Mouse (Mus musculus): ENCODE data around the gene Cyfip2. TPM values are rescaled to one million over a fixed set of nuclear protein-coding genes. Genes with fewer than 3 reads are reported as not detected.

Gene Cyfip2
- polyA plus RNA-seq, 1 experiment from 2014 or later: 4.0 TPM

- Histone ChIP-seq H3K27me3 (no peaks in the 10 kb centered on the region), H3K9ac (no peak overlapping the region), H3K9me3 (replicated peaks) (no peaks in the 10 kb centered on the region), H3K4me2 (no peak overlapping the region), H3K27ac (replicated peaks) (no peak overlapping the region), H3K36me3 (replicated peaks) (peaks cover 5% of the 10 kb centered on the region; the same call in 1 of the 2 replicates), H3K4me1 (replicated peaks) (no peaks in the 10 kb centered on the region), H3K4me3 (replicated peaks) (no peak overlapping the region)
- 5% methylated on average over 6 of the region's 6 CpGs for WGBS (ENCODE audit: insufficient replicate concordance)
- ATAC-seq (ENCODE audit: insufficient read depth): no peak
Measured at GRCm38 (mm10) chr11:46275302-46275701, 37.4 kb downstream of the Cyfip2 start.

- H3K4me1 ChIP-seq (replicated peaks): no peaks in the 10 kb centered on the region
- no peak overlapping the region for H3K27ac ChIP-seq (replicated peaks)
- H3K9ac ChIP-seq: no peak overlapping the region
- no peak overlapping the region for H3K4me3 ChIP-seq (replicated peaks)
- WGBS (ENCODE audit: insufficient replicate concordance): 71% methylated on average over 3 of the region's 3 CpGs
- H3K36me3 ChIP-seq (replicated peaks): peaks cover 2% of the 10 kb centered on the region; the same call in 1 of the 2 replicates
- no peak for ATAC-seq (ENCODE audit: insufficient read depth)
- no peak overlapping the region for H3K4me2 ChIP-seq
- H3K27me3 ChIP-seq: no peaks in the 10 kb centered on the region
- H3K9me3 ChIP-seq (replicated peaks): no peaks in the 10 kb centered on the region
Measured at GRCm38 (mm10) chr11:46273969-46274368, 38.7 kb downstream of the Cyfip2 start.

DNA sequence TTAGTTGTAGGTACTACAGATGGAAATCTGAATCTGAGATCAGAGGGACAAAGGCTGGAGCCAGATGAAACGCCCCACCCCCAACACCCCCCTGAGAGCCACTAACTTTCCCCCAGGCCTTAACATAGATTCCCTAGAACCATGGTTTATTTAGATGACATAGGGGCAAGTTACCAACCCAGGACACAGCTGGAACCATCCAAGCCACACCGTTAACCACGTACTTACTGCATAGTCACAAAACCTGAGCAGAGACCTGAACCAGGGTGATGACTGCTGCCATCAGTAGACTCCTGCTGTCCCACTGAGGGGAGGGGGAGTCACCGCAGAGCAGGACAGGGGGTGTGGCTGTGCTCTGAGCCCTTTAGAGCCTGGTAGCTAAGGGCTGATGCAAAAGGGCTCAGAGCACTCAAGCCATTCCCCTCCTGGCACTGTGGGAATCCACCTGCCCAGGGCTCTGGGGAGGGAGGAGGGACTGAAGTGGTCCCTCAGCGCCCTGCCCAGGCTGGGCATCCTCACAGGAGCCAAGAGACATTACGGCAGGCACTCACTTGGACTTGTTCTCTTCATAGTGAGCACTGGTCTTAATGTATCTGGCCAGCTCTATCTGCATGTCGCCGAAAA lies 40.5 kb downstream of the Cyfip2 start:
- WGBS (ENCODE audit: insufficient replicate concordance): 69% methylated on average over 8 of the region's 8 CpGs
- Histone ChIP-seq H3K4me3 (replicated peaks) (no peak overlapping the region), H3K36me3 (replicated peaks) (no peaks in the 10 kb centered on the region; the same call in 1 of the 2 replicates), H3K9me3 (replicated peaks) (no peaks in the 10 kb centered on the region), H3K4me2 (no peak overlapping the region), H3K4me1 (replicated peaks) (no peaks in the 10 kb centered on the region), H3K27ac (replicated peaks) (no peak overlapping the region), H3K27me3 (no peaks in the 10 kb centered on the region), H3K9ac (no peak overlapping the region)
- no peak for ATAC-seq (ENCODE audit: insufficient read depth)

DNA sequence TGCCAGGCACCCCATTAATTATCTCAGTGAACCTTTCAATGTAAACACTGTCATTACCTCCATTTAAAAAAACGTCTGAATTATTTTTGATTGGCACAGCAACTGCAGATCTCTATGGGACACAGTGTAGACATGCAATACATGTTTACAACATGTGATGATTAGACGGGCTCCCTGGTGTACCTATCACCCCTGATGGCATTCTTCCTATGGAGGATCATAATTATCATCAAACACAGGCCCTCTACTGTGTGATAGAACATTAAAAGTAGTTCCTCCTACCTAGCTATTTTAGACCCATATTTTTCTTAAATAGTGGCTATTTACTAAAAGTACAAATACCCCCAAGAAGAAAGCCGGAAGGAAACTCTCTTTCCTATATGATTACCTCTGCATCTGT lies 42.8 kb downstream of the Cyfip2 start:
- Histone ChIP-seq H3K4me3 (replicated peaks) (no peak overlapping the region), H3K4me1 (replicated peaks) (no peaks in the 10 kb centered on the region), H3K27me3 (no peaks in the 10 kb centered on the region), H3K36me3 (replicated peaks) (no peaks in the 10 kb centered on the region; the same call in 1 of the 2 replicates), H3K9me3 (replicated peaks) (no peaks in the 10 kb centered on the region), H3K27ac (replicated peaks) (no peak overlapping the region), H3K9ac (no peak overlapping the region), H3K4me2 (no peak overlapping the region)
- 47% methylated on average over 3 of the region's 3 CpGs for WGBS (ENCODE audit: insufficient replicate concordance)
- no peak for ATAC-seq (ENCODE audit: insufficient read depth)

GRCm38 (mm10) chr11:46269391-46269790 lies 43.3 kb downstream of the Cyfip2 start:
- Histone ChIP-seq H3K4me3 (replicated peaks) (no peak overlapping the region), H3K27ac (replicated peaks) (no peak overlapping the region), H3K36me3 (replicated peaks) (no peaks in the 10 kb centered on the region; the same call in 1 of the 2 replicates), H3K27me3 (no peaks in the 10 kb centered on the region), H3K9me3 (replicated peaks) (no peaks in the 10 kb centered on the region), H3K4me2 (no peak overlapping the region), H3K9ac (no peak overlapping the region), H3K4me1 (replicated peaks) (no peaks in the 10 kb centered on the region)
- WGBS (ENCODE audit: insufficient replicate concordance): 69% methylated on average over 9 of the region's 9 CpGs
- ATAC-seq (ENCODE audit: insufficient read depth): no peak

DNA sequence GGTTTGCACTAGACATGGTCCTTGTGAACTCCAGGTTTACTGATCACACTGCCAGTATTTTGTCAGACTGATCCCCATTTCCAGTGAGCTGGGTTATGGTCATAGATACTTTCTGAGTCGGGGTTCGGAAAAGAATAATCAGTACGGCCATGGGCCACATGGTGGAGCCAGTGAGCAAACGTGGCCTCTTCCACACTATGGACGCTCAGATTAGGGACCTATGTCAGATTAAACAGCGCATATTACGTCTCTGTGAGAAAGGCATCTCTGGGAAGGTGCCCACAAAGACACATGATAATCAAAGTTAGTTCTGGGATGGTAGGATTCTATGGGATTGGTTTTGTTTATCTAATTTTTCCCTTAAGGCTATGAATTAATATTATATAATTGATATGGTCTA lies 43.7 kb downstream of the Cyfip2 start:
- WGBS (ENCODE audit: insufficient replicate concordance): 19% methylated on average over 7 of the region's 7 CpGs
- no peak for ATAC-seq (ENCODE audit: insufficient read depth)
- H3K9me3 ChIP-seq (replicated peaks): no peaks in the 10 kb centered on the region
- no peak overlapping the region for H3K9ac ChIP-seq
- no peak overlapping the region for H3K27ac ChIP-seq (replicated peaks)
- H3K4me3 ChIP-seq (replicated peaks): no peak overlapping the region
- no peaks in the 10 kb centered on the region for H3K4me1 ChIP-seq (replicated peaks)
- H3K36me3 ChIP-seq (replicated peaks): no peaks in the 10 kb centered on the region; the same call in 1 of the 2 replicates
- H3K27me3 ChIP-seq: no peaks in the 10 kb centered on the region
- H3K4me2 ChIP-seq: no peak overlapping the region

- H3K9me3 ChIP-seq (replicated peaks): no peaks in the 10 kb centered on the region
- H3K27ac ChIP-seq (replicated peaks): no peak overlapping the region
- ATAC-seq (ENCODE audit: insufficient read depth): no peak
- H3K4me3 ChIP-seq (replicated peaks): no peak overlapping the region
- no peak overlapping the region for H3K4me2 ChIP-seq
- H3K27me3 ChIP-seq: no peaks in the 10 kb centered on the region
- H3K9ac ChIP-seq: no peak overlapping the region
- H3K36me3 ChIP-seq (replicated peaks): no peaks in the 10 kb centered on the region
- H3K4me1 ChIP-seq (replicated peaks): no peaks in the 10 kb centered on the region
- 71% methylated on average over 11 of the region's 11 CpGs for WGBS (ENCODE audit: insufficient replicate concordance)
Measured at GRCm38 (mm10) chr11:46265031-46265786, 47.5 kb downstream of the Cyfip2 start.

DNA sequence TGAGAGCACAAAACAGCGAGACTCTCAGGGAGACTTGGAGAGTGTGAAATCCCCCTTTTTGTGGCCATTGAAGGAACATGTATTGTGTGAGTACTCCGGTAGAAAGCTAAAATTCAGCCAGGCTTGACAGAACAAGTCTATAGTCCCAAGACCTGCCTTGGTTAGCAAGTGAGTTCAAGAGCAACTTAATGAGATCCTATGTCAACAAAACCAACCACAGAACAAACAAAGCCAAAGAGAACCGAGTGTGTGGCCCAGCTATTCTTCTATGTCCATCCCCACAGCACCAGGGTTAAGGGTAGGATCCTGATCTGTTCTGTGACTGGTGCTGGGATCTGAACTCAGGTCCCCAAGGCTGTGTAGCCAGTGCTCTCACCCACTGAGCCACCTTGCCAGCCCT lies 48.1 kb downstream of the Cyfip2 start:
- H3K9me3 ChIP-seq (replicated peaks): no peaks in the 10 kb centered on the region
- WGBS (ENCODE audit: insufficient replicate concordance): 65% methylated on average over 3 of the region's 3 CpGs
- H3K4me3 ChIP-seq (replicated peaks): no peak overlapping the region
- no peak overlapping the region for H3K9ac ChIP-seq
- no peak overlapping the region for H3K4me2 ChIP-seq
- H3K27me3 ChIP-seq: no peaks in the 10 kb centered on the region
- no peak overlapping the region for H3K27ac ChIP-seq (replicated peaks)
- no peaks in the 10 kb centered on the region for H3K36me3 ChIP-seq (replicated peaks)
- ATAC-seq (ENCODE audit: insufficient read depth): no peak
- no peaks in the 10 kb centered on the region for H3K4me1 ChIP-seq (replicated peaks)

GRCm38 (mm10) chr11:46263291-46263690 lies 49.4 kb downstream of the Cyfip2 start:
- WGBS (ENCODE audit: insufficient replicate concordance): 75% methylated on average over 11 of the region's 11 CpGs

GRCm38 (mm10) chr11:46262854-46263253 lies 49.8 kb downstream of the Cyfip2 start:
- no peaks in the 10 kb centered on the region for H3K9me3 ChIP-seq (replicated peaks)
- no peak overlapping the region for H3K4me2 ChIP-seq
- no peak overlapping the region for H3K9ac ChIP-seq
- no peaks in the 10 kb centered on the region for H3K27me3 ChIP-seq
- 57% methylated on average over 3 of the region's 3 CpGs for WGBS (ENCODE audit: insufficient replicate concordance)
- ATAC-seq (ENCODE audit: insufficient read depth): no peak
- H3K4me1 ChIP-seq (replicated peaks): no peaks in the 10 kb centered on the region
- no peak overlapping the region for H3K27ac ChIP-seq (replicated peaks)
- no peak overlapping the region for H3K4me3 ChIP-seq (replicated peaks)
- H3K36me3 ChIP-seq (replicated peaks): no peaks in the 10 kb centered on the region

More at GRCm38 (mm10) chr11:46263291-46263690, 49.4 kb downstream of the Cyfip2 start:
- Histone ChIP-seq H3K27ac (replicated peaks) (no peak overlapping the region), H3K36me3 (replicated peaks) (no peaks in the 10 kb centered on the region), H3K27me3 (no peaks in the 10 kb centered on the region), H3K9me3 (replicated peaks) (no peaks in the 10 kb centered on the region), H3K4me3 (replicated peaks) (no peak overlapping the region), H3K9ac (no peak overlapping the region), H3K4me2 (no peak overlapping the region), H3K4me1 (replicated peaks) (no peaks in the 10 kb centered on the region)
- no peak for ATAC-seq (ENCODE audit: insufficient read depth)

DNA sequence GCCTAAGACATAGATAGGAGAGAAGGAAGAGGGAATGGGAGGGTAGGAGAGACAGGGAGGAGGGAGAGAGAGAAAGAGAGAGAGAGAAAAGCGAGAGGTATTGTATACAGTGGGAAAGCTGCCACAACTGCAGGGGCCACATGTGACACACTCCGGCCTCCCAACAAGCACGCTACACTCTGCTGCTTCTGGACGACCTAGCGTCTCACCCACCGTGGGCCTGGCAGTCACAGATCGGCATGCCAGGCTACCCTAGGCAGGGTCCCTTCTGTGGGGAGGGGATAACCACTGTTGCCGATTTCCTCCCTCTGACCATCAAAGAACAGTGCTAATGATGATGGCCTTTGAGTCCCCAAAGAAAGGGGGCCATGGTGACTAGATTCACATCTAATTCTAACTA lies 53.9 kb downstream of the Cyfip2 start:
- no peaks in the 10 kb centered on the region for H3K4me1 ChIP-seq (replicated peaks)
- H3K27ac ChIP-seq (replicated peaks): no peak overlapping the region
- no peak overlapping the region for H3K4me2 ChIP-seq
- no peak for ATAC-seq (ENCODE audit: insufficient read depth)
- H3K36me3 ChIP-seq (replicated peaks): no peaks in the 10 kb centered on the region; the same call in 1 of the 2 replicates
- H3K27me3 ChIP-seq: no peaks in the 10 kb centered on the region
- no peak overlapping the region for H3K9ac ChIP-seq
- WGBS (ENCODE audit: insufficient replicate concordance): 82% methylated on average over 8 of the region's 8 CpGs
- no peaks in the 10 kb centered on the region for H3K9me3 ChIP-seq (replicated peaks)
- H3K4me3 ChIP-seq (replicated peaks): no peak overlapping the region
